Mouse (Mus musculus): ENCODE measurements around the gene Batf3.
A peak's percentile ranks its signal among the peaks of the same experiment; 100 is the strongest.

Batf3 gene

GRCm38 (mm10) chr1:191097802-191098747 lies at the start of gene Batf3:
TSS of gene Batf3 (plus strand) at chr1:191097847.
- DNase-seq (ENCODE audit: extremely low spot score, low spot score), result peak; percentile 58

DNA sequence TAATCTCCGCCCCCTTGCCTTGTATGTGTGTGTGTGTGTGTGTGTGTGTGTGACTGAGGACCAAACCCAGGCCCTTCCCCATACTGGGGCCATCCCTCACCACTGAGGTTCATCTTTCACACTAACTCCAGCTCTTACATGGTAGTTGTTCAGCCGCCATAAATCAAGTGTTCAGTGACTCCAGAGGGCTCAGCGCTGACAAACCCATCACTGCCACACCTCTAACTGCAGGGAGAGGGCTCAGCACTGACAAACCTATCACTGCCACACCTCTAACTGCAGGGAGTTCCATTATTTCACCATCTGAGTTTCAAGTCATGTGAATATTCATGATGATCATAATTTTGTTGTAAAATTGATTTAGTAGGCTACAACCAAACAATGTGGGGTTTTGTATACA lies 44.1 kb upstream of the Batf3 start:
- DNase-seq (ENCODE audit: extremely low spot score, low spot score), result no peak

DNA sequence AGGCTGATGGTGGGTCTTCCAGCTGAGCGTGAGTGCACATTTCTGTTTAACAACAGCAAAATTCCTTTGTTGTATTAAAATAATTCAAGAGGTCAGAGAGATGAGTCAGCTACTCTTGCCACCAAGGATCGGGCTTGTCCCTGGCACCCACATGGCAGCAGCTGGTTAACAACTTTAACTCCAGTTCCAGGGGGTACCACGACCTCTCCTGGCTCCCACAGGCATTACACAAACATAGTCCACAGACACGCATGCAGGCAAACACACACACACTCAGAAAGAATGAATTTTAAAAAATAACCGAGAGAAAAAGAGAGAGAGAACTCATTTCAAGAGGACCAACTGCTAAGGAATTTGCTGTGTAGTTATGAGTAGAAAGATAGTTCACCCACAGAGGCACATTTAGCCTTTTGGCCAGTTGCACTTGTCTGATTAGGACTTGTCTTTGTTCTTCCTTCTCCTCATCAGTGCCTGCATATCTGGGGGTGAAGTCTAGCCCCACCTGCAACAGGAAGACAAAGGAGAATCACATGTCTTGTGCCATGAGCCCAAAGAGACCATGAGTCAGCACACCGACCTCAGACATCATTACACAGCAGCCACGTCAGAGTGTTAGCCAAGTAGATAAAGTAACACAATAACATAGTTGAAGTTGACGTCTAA lies 42.6 kb upstream of the Batf3 start:
- no peak for DNase-seq (ENCODE audit: extremely low spot score, low spot score)

DNA sequence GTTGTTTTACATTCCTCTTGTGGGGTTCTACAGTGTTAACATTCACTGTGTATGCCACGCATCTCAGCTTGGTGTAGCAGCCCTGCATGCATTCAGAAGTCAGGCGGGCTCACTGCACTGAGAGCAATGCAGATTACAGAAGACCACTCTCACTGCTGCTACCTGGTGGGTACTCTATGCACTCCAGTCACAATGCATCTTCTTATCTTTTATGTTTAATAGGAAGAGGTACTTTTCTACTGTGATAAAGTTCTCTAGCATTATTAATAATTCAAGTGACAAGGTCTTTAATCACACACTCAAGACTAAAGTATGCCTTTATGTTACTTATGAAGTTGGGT lies 42.1 kb upstream of the Batf3 start:
- no peak for DNase-seq (ENCODE audit: extremely low spot score, low spot score)

DNA sequence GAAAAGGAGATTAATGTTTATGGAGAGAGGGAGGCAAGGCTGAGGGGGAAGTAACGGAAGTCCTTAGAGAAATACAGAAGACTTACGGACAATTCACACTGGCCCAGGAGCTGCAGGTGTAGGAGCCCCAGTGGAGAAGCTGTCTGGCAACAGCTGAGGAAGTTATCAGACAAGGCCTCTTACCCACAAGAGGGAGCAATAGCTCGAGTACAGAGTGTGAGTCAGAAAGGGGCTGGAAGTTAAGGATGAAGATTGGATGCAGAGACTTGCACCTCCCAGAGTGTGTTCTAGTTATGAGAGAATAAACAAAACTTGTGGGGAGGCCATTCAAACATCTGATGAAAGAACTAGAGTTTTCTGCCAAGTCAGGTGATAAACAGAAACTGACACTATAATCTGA lies 40.2 kb upstream of the Batf3 start:
- no peak for DNase-seq (ENCODE audit: extremely low spot score, low spot score)

GRCm38 (mm10) chr1:191062241-191062780 lies 35.3 kb upstream of the Batf3 start:
- no peak for DNase-seq (ENCODE audit: extremely low spot score, low spot score)

- DNase-seq (ENCODE audit: extremely low spot score, low spot score), result peak; percentile 91
Observed at GRCm38 (mm10) chr1:191062781-191063485, 34.7 kb upstream of the Batf3 start, which contains the start of the genes Tatdn3 and Nsl1. TSS of gene Tatdn3 (minus strand) at chr1:191062932. TSS of gene Nsl1 (plus strand) at chr1:191063012.

DNA sequence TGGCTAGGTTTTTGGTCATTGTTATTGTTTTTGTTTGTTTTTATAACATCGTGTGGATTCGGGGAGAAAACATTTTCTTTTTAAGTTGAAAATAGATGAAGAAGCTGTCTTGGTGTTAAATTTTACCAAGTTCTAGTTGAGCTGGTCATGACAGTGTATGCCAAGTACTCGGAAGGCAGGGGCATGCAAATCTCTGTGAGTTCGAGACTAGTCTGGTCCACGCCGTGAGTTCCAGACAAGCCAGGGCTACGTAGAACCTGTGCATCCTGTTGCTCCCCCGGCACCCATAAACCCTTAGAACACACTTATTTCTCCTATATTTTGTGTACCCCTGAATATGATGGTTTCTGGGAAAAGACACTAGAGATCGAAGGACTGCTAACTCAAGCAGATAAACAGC lies 33.9 kb upstream of the Batf3 start:
- DNase-seq (ENCODE audit: extremely low spot score, low spot score), result no peak

- DNase-seq (ENCODE audit: extremely low spot score, low spot score), result no peak
Observed at GRCm38 (mm10) chr1:191064535-191064934, 33.1 kb upstream of the Batf3 start.

- DNase-seq (ENCODE audit: extremely low spot score, low spot score), result no peak
Observed at GRCm38 (mm10) chr1:191065188-191065587, 32.5 kb upstream of the Batf3 start.

- DNase-seq (ENCODE audit: extremely low spot score, low spot score), result no peak
Observed at GRCm38 (mm10) chr1:191068377-191068776, 29.3 kb upstream of the Batf3 start.

DNA sequence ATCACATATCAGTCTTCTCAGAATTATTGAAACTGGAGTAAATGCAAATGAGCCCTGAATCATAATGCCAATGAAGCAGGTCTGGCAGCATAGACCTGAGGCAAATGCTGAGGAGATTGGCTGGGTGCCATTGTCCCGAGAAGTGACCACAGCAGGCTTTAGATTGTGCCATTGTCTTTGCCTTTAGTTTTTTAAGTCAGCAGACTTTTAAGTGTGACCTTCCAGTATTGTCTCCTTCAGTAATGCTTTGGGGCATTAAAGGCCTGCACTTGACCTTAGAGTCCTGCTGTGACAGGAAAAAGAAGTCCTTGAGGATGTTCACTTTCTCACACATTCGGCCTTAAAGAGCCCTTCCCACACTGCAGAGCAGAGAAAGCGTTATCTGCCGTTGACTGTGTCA lies 27.4 kb upstream of the Batf3 start:
- no peak for DNase-seq (ENCODE audit: extremely low spot score, low spot score)

- no peak for DNase-seq (ENCODE audit: extremely low spot score, low spot score)
Observed at GRCm38 (mm10) chr1:191071613-191072012, 26.0 kb upstream of the Batf3 start.

DNA sequence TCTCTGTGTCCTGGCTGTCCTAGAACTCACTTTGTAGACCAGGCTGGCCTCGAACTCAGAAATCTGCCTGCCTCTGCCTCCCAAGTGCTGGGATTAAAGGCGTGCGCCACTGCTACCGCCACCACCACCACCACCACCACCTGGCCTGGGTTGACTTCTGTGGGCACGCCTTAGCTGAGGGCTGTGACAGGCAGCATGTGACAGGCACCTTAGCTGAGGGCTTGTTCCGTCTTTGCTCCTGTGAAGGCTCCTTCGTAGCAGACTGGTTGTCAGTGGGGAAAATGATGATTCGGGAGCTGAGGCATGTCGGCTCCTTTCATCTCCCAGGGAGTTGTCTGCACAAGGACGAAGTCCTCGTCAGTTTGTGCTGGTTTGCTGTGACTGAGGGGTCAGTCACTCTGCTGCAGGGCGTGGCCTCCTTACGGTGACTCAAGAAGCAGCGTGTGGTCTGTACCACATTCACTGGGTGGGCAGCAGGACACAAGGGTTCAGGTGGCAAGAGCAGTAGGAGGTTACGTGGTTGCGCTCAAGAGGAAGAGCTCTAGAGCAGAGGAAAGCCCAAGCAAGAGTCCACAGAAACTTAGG lies 25.2 kb upstream of the Batf3 start:
- DNase-seq (ENCODE audit: extremely low spot score, low spot score), result no peak

DNA sequence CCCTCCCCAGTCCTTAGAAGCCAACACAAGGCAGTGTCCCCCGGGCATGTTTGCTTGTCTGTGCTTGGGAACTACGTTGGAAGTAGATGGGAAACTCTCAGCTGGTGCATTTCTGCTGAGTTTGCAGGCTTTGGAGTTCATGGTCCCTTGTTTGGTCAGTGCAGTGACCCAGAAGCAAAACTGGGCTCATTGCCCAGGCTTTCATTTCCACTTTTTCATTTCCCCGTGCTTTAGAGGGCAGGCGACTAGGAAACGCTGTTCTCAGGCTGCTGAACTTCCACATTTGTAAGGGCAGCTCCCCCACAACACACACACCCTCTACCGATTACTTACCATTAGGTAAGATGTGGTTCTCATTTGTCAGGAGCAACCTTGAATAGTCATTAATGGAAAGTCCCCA lies 24.6 kb upstream of the Batf3 start:
- no peak for DNase-seq (ENCODE audit: extremely low spot score, low spot score)

- no peak for DNase-seq (ENCODE audit: extremely low spot score, low spot score)
Observed at GRCm38 (mm10) chr1:191073486-191073885, 24.2 kb upstream of the Batf3 start.

DNA sequence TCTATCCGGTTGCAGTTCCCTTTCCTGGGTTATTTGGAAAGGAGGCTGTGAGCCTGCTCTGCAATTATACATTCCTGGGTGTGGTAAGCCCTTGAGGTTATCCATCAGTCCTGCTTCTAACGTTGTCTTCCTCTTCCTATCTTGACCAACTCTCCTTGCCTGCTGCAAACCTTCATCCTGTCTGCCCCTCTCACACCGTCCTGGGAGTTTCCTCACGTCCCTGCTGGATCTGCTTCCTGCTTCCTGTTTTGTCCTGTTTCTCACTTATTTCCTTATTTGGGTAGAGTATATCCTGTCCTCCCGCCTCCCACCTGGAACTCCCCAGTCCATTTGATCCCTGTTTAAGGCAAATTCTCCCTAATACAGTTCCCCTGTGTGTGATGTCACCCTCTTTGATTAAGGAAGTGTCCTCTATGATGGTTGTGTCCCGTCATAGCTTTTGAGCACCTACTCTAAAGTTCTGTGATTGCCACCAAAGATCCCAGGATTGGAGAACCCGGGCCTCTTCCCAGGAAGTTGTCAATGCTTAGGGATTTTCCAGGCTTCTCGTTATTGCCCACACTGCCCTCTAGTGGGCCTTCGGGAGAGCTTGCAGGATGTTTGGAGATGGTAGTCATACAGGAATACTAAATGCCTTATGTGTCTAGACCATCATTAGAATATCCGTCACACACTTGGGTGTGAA lies 22.3 kb upstream of the Batf3 start:
- DNase-seq (ENCODE audit: extremely low spot score, low spot score), result peak; percentile 48

DNA sequence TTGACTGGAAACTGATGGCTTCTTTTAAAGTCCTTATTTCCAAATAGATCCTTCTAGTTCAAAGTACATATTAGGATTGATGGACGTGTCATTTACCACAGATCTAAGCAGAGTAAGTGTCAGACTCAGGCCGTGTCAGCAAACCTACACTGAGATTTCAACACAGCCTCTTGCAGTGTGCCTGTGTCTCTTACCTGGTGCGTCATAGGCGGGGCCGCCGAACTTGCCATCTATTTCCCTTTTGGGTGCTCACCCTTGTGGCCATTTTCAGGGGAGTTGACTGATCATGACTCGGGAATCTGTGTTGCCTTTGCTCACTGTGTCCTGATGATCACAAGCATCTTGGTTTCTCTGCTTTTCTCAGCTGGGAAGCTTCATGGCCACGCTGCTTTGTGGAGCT lies 14.4 kb upstream of the Batf3 start:
- DNase-seq (ENCODE audit: extremely low spot score, low spot score), result no peak

GRCm38 (mm10) chr1:191084951-191085559 lies 12.6 kb upstream of the Batf3 start:
- DNase-seq (ENCODE audit: extremely low spot score, low spot score), result peak; percentile 60

DNA sequence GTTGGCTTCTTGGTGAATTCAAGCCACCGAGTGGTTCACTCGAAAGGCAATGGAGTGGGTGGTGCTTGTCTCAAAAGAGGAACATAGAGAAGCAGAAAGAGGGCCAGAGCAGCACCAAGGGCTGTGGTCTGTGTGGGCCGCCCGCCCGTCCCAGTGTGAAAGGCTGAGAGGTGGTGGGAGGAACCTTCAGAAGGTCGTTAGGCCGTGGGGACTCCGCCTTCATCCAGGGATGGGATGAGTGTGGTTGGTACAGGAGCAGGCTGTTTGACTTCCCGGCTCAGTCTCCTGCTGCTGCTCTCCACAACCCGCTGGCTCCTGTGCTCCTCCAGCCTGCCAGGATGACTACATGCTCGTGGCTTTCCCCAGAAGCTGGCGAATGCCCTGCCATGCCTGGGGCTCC lies 12.1 kb upstream of the Batf3 start:
- no peak for DNase-seq (ENCODE audit: extremely low spot score, low spot score)

Measured in neural tube, embryonic 10.5 days (tissue).